Mouse (Mus musculus): Measurements from ENCODE around the gene Kcnn3. TPM values are rescaled to one million over a fixed set of nuclear protein-coding genes. Genes with fewer than 3 reads are reported as not detected.

The Kcnn3 gene
- total RNA-seq, 1 experiment: 0.13 TPM

DNA sequence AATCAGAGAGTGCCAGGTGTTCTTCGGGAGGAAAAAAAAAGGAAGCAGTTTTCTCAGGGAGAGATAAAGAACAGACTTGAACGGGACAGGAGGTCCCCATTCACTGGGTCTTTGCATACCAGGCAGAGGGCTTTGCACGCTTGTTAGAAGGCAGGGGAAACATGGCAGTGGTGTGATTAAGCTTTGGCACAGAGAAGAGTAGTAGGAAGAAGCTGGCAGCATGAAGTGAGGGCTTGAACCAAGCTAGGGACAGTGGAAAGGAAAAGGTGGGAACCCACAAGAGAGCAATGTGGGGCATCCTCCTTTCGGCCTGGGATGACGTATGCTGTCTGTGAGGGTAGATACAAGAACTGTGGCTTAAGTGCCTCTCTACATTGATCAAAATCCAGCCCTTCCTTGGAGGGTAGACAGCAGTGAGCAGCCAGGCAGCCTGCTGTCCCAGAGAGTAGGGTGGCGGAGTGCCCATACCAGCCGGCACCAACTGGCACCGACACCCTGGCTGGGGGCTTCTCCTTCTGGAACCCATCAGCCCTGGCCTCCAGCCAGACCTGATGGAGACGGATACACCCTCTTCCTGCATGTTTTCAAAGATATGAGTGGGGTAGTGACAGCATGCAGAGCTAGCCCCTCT, 19.9 kb downstream of the Kcnn3 start:
- Histone ChIP-seq H3K9ac (ENCODE audit: insufficient read depth, low read depth, low read length, poor library complexity, severe bottlenecking) (no peak overlapping the region), H3K4me1 (ENCODE audit: control insufficient read depth in 2 of 2, insufficient read depth in 2 of 2, low read length in 2 of 2, poor library complexity in 1 of 2) (no peaks in the 10 kb centered on the region), H3K4me3 (ENCODE audit: insufficient read depth in 1 of 2, low read depth in 1 of 2, low read length in 2 of 2, poor library complexity in 1 of 2, severe bottlenecking in 1 of 2) (no peak overlapping the region), H3K9me3 (ENCODE audit: control insufficient read depth, insufficient read depth, low read depth, low read length) (no peaks in the 10 kb centered on the region), H3K36me3 (ENCODE audit: control insufficient read depth, insufficient read depth, low read length, poor library complexity, severe bottlenecking) (no peaks in the 10 kb centered on the region), H3K27ac (ENCODE audit: insufficient read depth, low read depth, low read length, poor library complexity, severe bottlenecking) (no peak overlapping the region)
- DNase-seq (ENCODE audit: low read depth, low spot score): no peak
- TF ChIP-seq ZC3H11A (IDR thresholded peaks at IDR 0.05; ENCODE audit: borderline replicate concordance, low read depth, low read length) (no peak), MAFK (IDR thresholded peaks at IDR 0.05; ENCODE audit: insufficient read depth, low read depth, low read length) (no peak), ZNF384 (IDR thresholded peaks at IDR 0.05; ENCODE audit: low read depth, low read length) (no peak), HCFC1 (IDR thresholded peaks at IDR 0.05; ENCODE audit: borderline replicate concordance, insufficient read depth, low read length) (no peak), CHD2 (IDR thresholded peaks at IDR 0.05; ENCODE audit: low read depth, low read length) (no peak)
- in situ Hi-C loops (cut with MboI; ENCODE audit: low sequenced_read_pairs in 2 of 2, unreplicated experiment in 2 of 2): no loop called here

DNA sequence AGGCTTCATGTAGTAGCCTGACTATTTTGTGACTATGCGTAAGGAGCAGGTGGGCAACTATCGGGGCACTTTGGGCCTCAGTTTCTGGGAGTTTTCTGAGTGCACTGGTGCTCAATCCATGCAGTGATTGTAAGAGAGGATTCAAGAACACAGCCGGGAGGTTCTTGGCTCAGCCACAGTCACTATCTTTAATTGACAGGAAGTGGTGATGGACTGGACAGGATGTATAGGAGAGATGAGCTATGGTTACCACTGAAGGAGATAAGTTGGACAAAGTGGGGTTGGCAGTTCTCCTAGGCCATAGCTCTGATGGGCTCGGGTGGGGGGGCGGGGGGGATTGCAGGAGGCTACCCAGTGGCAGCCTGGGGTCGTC, 20.4 kb downstream of the Kcnn3 start:
- no peak for TF ChIP-seq ZNF384 (IDR thresholded peaks at IDR 0.05; ENCODE audit: low read depth, low read length)
- TF ChIP-seq CHD2 (IDR thresholded peaks at IDR 0.05; ENCODE audit: low read depth, low read length): no peak
- TF ChIP-seq ZC3H11A (IDR thresholded peaks at IDR 0.05; ENCODE audit: borderline replicate concordance, low read depth, low read length): no peak
- no peak for TF ChIP-seq HCFC1 (IDR thresholded peaks at IDR 0.05; ENCODE audit: borderline replicate concordance, insufficient read depth, low read length)
- TF ChIP-seq MAFK (IDR thresholded peaks at IDR 0.05; ENCODE audit: insufficient read depth, low read depth, low read length): no peak
- H3K4me3 ChIP-seq (ENCODE audit: insufficient read depth in 1 of 2, low read depth in 1 of 2, low read length in 2 of 2, poor library complexity in 1 of 2, severe bottlenecking in 1 of 2): no peak overlapping the region
- in situ Hi-C loops (cut with MboI; ENCODE audit: low sequenced_read_pairs in 2 of 2, unreplicated experiment in 2 of 2): no loop called here

DNA sequence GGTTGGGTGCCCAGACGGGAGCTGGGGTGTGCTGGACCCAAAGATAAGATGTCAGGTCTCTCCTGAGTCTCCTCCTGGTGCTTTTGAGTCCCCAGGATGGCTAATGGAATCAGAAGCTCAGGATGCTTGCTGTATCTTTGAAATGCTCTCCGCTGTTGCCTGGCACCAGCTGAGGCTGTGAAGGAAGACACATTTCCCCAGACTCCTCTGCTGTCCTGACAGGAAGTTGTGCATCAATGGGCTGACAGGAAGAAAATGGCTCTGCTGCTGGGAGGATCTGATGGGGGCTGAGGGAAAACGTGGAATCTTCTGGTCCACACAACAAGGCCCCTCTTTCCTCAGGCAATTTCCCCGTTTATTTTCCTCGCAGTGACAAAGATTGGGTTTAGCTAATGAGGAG, 27.0 kb downstream of the Kcnn3 start:
- Histone ChIP-seq H3K27ac (ENCODE audit: insufficient read depth, low read depth, low read length, poor library complexity, severe bottlenecking) (no peak overlapping the region), H3K4me3 (ENCODE audit: insufficient read depth in 1 of 2, low read depth in 1 of 2, low read length in 2 of 2, poor library complexity in 1 of 2, severe bottlenecking in 1 of 2) (no peak overlapping the region), H3K9ac (ENCODE audit: insufficient read depth, low read depth, low read length, poor library complexity, severe bottlenecking) (no peak overlapping the region), H3K9me3 (ENCODE audit: control insufficient read depth, insufficient read depth, low read depth, low read length) (no peaks in the 10 kb centered on the region), H3K4me1 (ENCODE audit: control insufficient read depth in 2 of 2, insufficient read depth in 2 of 2, low read length in 2 of 2, poor library complexity in 1 of 2) (peaks cover 0 to 2% of the 10 kb centered on the region in 2 experiments; a peak in 1 of 4 replicates), H3K36me3 (ENCODE audit: control insufficient read depth, insufficient read depth, low read length, poor library complexity, severe bottlenecking) (no peaks in the 10 kb centered on the region)
- in situ Hi-C loops (cut with MboI; ENCODE audit: low sequenced_read_pairs in 2 of 2, unreplicated experiment in 2 of 2): no loop called here
- no peak for TF ChIP-seq HCFC1 (IDR thresholded peaks at IDR 0.05; ENCODE audit: borderline replicate concordance, insufficient read depth, low read length)
- TF ChIP-seq ZC3H11A (IDR thresholded peaks at IDR 0.05; ENCODE audit: borderline replicate concordance, low read depth, low read length): no peak
- no peak for TF ChIP-seq ZNF384 (IDR thresholded peaks at IDR 0.05; ENCODE audit: low read depth, low read length)
- TF ChIP-seq CHD2 (IDR thresholded peaks at IDR 0.05; ENCODE audit: low read depth, low read length): no peak
- TF ChIP-seq MAFK (IDR thresholded peaks at IDR 0.05; ENCODE audit: insufficient read depth, low read depth, low read length): no peak
- DNase-seq (ENCODE audit: low read depth, low spot score): no peak

More for the DNA sequence above, 20.4 kb downstream of the Kcnn3 start:
- no peaks in the 10 kb centered on the region for H3K36me3 ChIP-seq (ENCODE audit: control insufficient read depth, insufficient read depth, low read length, poor library complexity, severe bottlenecking)
- H3K9ac ChIP-seq (ENCODE audit: insufficient read depth, low read depth, low read length, poor library complexity, severe bottlenecking): no peak overlapping the region
- DNase-seq (ENCODE audit: low read depth, low spot score): no peak
- no peaks in the 10 kb centered on the region for H3K4me1 ChIP-seq (ENCODE audit: control insufficient read depth in 2 of 2, insufficient read depth in 2 of 2, low read length in 2 of 2, poor library complexity in 1 of 2)
- no peaks in the 10 kb centered on the region for H3K9me3 ChIP-seq (ENCODE audit: control insufficient read depth, insufficient read depth, low read depth, low read length)
- no peak overlapping the region for H3K27ac ChIP-seq (ENCODE audit: insufficient read depth, low read depth, low read length, poor library complexity, severe bottlenecking)

DNA sequence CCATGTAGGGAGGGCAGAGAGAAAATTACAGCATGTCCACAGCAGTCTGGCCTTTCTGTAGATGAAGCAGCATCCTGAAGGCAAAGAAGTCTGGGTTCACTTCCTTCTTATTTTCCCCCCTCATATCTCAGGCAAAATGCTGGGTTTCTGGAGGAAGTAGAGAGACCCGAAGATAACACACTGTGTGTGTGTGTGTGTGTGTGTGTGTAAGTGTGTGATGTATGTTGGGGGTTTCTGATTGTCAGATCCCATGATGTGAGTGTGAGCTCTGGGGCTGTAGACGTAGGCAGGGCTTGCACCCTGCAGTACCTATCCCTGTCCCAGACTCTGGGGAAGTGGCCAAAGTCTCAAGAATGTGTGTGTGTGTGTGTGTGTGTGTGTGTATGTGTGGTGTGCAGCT, 28.8 kb downstream of the Kcnn3 start:
- no peak overlapping the region for H3K4me3 ChIP-seq (ENCODE audit: insufficient read depth in 1 of 2, low read depth in 1 of 2, low read length in 2 of 2, poor library complexity in 1 of 2, severe bottlenecking in 1 of 2)
- no peak overlapping the region for H3K9ac ChIP-seq (ENCODE audit: insufficient read depth, low read depth, low read length, poor library complexity, severe bottlenecking)
- in situ Hi-C loops (cut with MboI; ENCODE audit: low sequenced_read_pairs in 2 of 2, unreplicated experiment in 2 of 2): no loop called here
- no peaks in the 10 kb centered on the region for H3K36me3 ChIP-seq (ENCODE audit: control insufficient read depth, insufficient read depth, low read length, poor library complexity, severe bottlenecking)
- peaks cover 0 to 2% of the 10 kb centered on the region in 2 experiments; a peak in 1 of 4 replicates for H3K4me1 ChIP-seq (ENCODE audit: control insufficient read depth in 2 of 2, insufficient read depth in 2 of 2, low read length in 2 of 2, poor library complexity in 1 of 2)
- no peaks in the 10 kb centered on the region for H3K9me3 ChIP-seq (ENCODE audit: control insufficient read depth, insufficient read depth, low read depth, low read length)
- TF ChIP-seq CHD2 (IDR thresholded peaks at IDR 0.05; ENCODE audit: low read depth, low read length) (no peak), ZC3H11A (IDR thresholded peaks at IDR 0.05; ENCODE audit: borderline replicate concordance, low read depth, low read length) (no peak), MAFK (IDR thresholded peaks at IDR 0.05; ENCODE audit: insufficient read depth, low read depth, low read length) (no peak)
- H3K27ac ChIP-seq (ENCODE audit: insufficient read depth, low read depth, low read length, poor library complexity, severe bottlenecking): no peak overlapping the region
- DNase-seq (ENCODE audit: low read depth, low spot score): no peak

DNA sequence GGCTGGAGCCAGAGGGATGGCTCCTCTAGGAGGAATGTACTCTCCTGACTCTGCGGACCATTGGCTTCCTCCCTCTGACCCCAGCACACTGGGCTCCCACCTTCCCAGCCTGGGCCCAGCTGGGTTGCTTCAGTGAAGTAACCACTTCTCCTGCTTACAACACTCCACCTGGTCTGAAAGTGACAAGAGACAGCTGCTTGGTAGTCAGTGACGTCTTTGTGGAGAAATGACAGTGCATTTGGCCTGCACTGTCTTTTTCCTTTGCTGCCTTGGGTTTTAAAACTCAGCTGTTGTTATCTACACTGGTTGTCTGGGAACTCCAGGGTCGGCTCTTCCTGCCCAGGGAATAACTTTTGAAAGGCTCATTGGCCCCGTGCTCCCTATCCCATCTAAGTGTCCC, 29.5 kb downstream of the Kcnn3 start:
- no peak for DNase-seq (ENCODE audit: low read depth, low spot score)
- no peak overlapping the region for H3K9ac ChIP-seq (ENCODE audit: insufficient read depth, low read depth, low read length, poor library complexity, severe bottlenecking)
- in situ Hi-C loops (cut with MboI; ENCODE audit: low sequenced_read_pairs in 2 of 2, unreplicated experiment in 2 of 2): no loop called here
- H3K27ac ChIP-seq (ENCODE audit: insufficient read depth, low read depth, low read length, poor library complexity, severe bottlenecking): no peak overlapping the region
- H3K36me3 ChIP-seq (ENCODE audit: control insufficient read depth, insufficient read depth, low read length, poor library complexity, severe bottlenecking): no peaks in the 10 kb centered on the region
- peaks cover 0 to 4% of the 10 kb centered on the region in 2 experiments; a peak in 1 of 4 replicates for H3K4me1 ChIP-seq (ENCODE audit: control insufficient read depth in 2 of 2, insufficient read depth in 2 of 2, low read length in 2 of 2, poor library complexity in 1 of 2)
- H3K9me3 ChIP-seq (ENCODE audit: control insufficient read depth, insufficient read depth, low read depth, low read length): no peaks in the 10 kb centered on the region
- no peak overlapping the region for H3K4me3 ChIP-seq (ENCODE audit: insufficient read depth in 1 of 2, low read depth in 1 of 2, low read length in 2 of 2, poor library complexity in 1 of 2, severe bottlenecking in 1 of 2)
- TF ChIP-seq ZC3H11A (IDR thresholded peaks at IDR 0.05; ENCODE audit: borderline replicate concordance, low read depth, low read length): no peak
- TF ChIP-seq MAFK (IDR thresholded peaks at IDR 0.05; ENCODE audit: insufficient read depth, low read depth, low read length): no peak
- no peak for TF ChIP-seq HCFC1 (IDR thresholded peaks at IDR 0.05; ENCODE audit: borderline replicate concordance, insufficient read depth, low read length)
- TF ChIP-seq CHD2 (IDR thresholded peaks at IDR 0.05; ENCODE audit: low read depth, low read length): no peak
- TF ChIP-seq ZNF384 (IDR thresholded peaks at IDR 0.05; ENCODE audit: low read depth, low read length): no peak
